Mouse (Mus musculus) midbrain, embryonic 16.5 days (tissue): Measurements from ENCODE around the gene Gm20388. TPM values are rescaled to one million over a fixed set of nuclear protein-coding genes. Genes with fewer than 3 reads are reported as not detected.
A peak's percentile ranks its signal among the peaks of the same experiment; 100 is the strongest.
"Not testable (repeated sequence)": the region's sequence is repeated elsewhere in the genome, so short reads cannot be mapped to it uniquely, and the experiment has no call there.

Experiments used
- ATAC-seq: fragments of 200-750 bp; cut with Nextera tagmentation; 2 replicates; pipeline ENCODE4 v1.8.0; 2017; ENCODE audit warnings: moderate TSS enrichment
- H3K27ac ChIP-seq: fragments of 300-500 bp; sonication (generic); 2 replicates; pipeline ENCODE4 v1.5.1; 2014; ENCODE audit warnings: mild to moderate bottlenecking, low read length, mixed read lengths
- H3K27me3 ChIP-seq: fragments of 300-500 bp; sonication (generic); 2 replicates; pipeline ENCODE4 v1.6.1; 2014; ENCODE audit warnings: low read depth, low read length, mixed read lengths; ENCODE audit not compliant: control insufficient read depth, insufficient read depth
- H3K36me3 ChIP-seq: fragments of 300-500 bp; sonication (generic); 2 replicates; pipeline ENCODE4 v1.6.1; 2014; ENCODE audit warnings: mild to moderate bottlenecking, low read length, moderate library complexity, mixed read lengths; ENCODE audit not compliant: control insufficient read depth, insufficient read depth
- H3K4me1 ChIP-seq: fragments of 300-500 bp; sonication (generic); 2 replicates; pipeline ENCODE4 v1.6.1; 2014; ENCODE audit warnings: mild to moderate bottlenecking, low read length, mixed read lengths; ENCODE audit not compliant: control insufficient read depth, insufficient read depth
- H3K4me2 ChIP-seq: fragments of 300-500 bp; sonication (generic); 2 replicates; pipeline ENCODE4 v1.6.1; 2014; ENCODE audit warnings: mild to moderate bottlenecking, low read length, mixed read lengths
- H3K4me3 ChIP-seq: fragments of 300-500 bp; sonication (generic); 2 replicates; pipeline ENCODE4 v1.5.1; 2014; ENCODE audit warnings: low read depth, mild to moderate bottlenecking, low read length, moderate library complexity, mixed read lengths
- H3K9ac ChIP-seq: fragments of 300-500 bp; sonication (generic); 2 replicates; pipeline ENCODE4 v1.6.1; 2014; ENCODE audit warnings: low read depth, low read length, mixed read lengths
- H3K9me3 ChIP-seq: fragments of 300-500 bp; sonication (generic); replicated peaks from 2 replicates; pipeline ENCODE4 v1.6.1; 2014; ENCODE audit warnings: mild to moderate bottlenecking, low read length, mixed read lengths; ENCODE audit not compliant: control insufficient read depth, poor library complexity, severe bottlenecking
- WGBS: fragments of 180-500 bp; shearing (Covaris S2); extraction: QIAGEN DNeasy Blood & Tissue Kit; methylation state at CpG from one replicate; pipeline ENCODE4 v1.1.7; 2014; 5-methylcytosine and 5-hydroxymethylcytosine counted together
- polyA plus RNA-seq: library from polyadenylated mRNA; unstranded; fragments of >200 nt; fragmentation: Nextera tagmentation; extraction: Ambion mirVana; gene quantifications from 2 replicates; pipeline ENCODE4 v1.2.1, GENCODE M21; 2015

Gm20388 gene
- polyA plus RNA-seq, 1 experiment from 2014 or later: 7.5 TPM

DNA sequence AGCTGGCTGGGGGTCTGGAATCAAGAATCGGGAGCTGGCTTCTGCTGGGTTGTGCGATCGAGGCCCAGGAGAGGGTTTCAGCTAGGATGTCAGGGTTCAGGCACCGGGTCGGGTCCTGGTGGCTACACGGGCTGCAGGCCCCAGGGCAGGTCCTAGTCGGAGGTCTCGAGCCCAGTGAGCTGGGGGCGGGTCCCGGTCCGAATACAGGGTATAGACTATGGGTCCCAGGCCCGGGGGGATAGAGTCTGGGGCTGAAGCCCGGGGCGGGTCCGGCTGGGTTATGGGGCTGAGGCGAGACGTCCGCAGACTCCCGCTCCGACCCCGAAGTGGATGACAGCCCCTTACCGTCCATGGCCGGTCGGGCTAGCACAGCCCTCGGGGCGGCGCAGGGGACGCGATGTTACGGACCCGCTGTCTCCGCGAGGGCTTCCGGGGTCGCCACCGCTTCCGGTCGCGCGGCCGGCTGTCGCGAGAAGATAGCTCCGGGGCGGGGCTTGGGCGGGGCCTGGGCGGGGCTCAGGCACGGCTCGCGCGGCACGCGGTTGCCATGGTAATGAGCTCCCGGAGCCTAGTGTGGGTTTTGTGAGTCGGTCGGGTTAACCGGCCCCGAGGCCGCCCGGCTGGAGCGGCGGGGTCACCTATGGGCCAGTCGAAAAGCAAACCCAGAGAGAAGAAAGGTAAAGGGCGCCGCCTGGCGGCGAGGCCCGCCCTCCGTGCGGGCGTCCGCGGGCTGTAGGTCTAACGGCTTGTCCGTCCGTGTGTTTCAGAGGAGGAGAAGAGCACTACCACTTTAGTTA, 3301.9 kb downstream of the Gm20388 start, which contains the start of the genes Chmp1a and Spata33:
TSS of gene Chmp1a (minus strand) at position 443 of the 797 bp plus-strand sequence.
TSS of gene Spata33 (plus strand) at position 512 of the 797 bp plus-strand sequence.
- H3K36me3 ChIP-seq: peaks cover 10% of the 10 kb centered on the region
- peak within 1 kb of the TSS; percentile 63 for H3K4me3 ChIP-seq
- peak; percentile 94 for ATAC-seq
- peak within 1 kb of the TSS; percentile 50 for H3K27ac ChIP-seq
- 1% methylated on average over 73 of the region's 76 CpGs for WGBS
- peaks cover 20% of the 10 kb centered on the region for H3K4me1 ChIP-seq
- H3K4me2 ChIP-seq: peak within 1 kb of the TSS; percentile 98
- H3K9me3 ChIP-seq: no peaks in the 10 kb centered on the region
- H3K27me3 ChIP-seq: no peaks in the 10 kb centered on the region
- peak within 1 kb of the TSS; percentile 84 for H3K9ac ChIP-seq

- Histone ChIP-seq H3K4me2 (peak overlapping the region; percentile 75), H3K36me3 (peaks cover 5% of the 10 kb centered on the region), H3K9ac (peak overlapping the region; percentile 84), H3K27me3 (no peaks in the 10 kb centered on the region), H3K27ac (peak overlapping the region; percentile 50), H3K9me3 (no peaks in the 10 kb centered on the region), H3K4me1 (peaks cover 20% of the 10 kb centered on the region), H3K4me3 (peak overlapping the region; percentile 63)
- ATAC-seq: no peak; the same call in 1 of the 2 replicates
- WGBS: 20% methylated on average over 22 of the region's 22 CpGs
These were observed 3302.6 kb downstream of the Gm20388 start for GRCm38 (mm10) chr8:123213118-123213772.

- Histone ChIP-seq H3K9me3 (no peaks in the 10 kb centered on the region), H3K4me2 (no peak overlapping the region), H3K27ac (no peak overlapping the region), H3K27me3 (no peaks in the 10 kb centered on the region), H3K4me1 (peaks cover 20% of the 10 kb centered on the region), H3K9ac (no peak overlapping the region), H3K36me3 (no peaks in the 10 kb centered on the region), H3K4me3 (no peak overlapping the region)
- ATAC-seq: no peak
- 75% methylated on average over 3 of the region's 3 CpGs for WGBS
These were observed 3304.8 kb downstream of the Gm20388 start for GRCm38 (mm10) chr8:123215430-123215829.

DNA sequence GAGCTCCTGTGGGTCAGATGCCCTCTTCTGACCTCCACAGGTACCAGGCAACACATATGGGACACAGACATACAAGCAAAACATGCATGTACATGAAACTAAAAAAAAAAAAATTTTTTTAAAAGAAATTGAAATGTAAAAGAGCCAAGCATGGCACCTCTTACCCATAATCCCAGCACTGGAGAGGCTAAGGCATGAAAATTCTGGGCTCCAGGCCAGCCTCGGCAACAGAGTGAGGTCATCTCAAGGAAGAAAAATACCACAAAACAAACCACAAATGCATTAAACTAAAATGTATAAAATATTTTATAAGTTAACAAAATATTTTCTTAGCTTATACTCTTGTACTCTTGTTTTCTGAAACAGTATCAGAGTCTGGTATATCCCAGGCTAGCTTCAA, 3310.3 kb downstream of the Gm20388 start:
- no peak overlapping the region for H3K9ac ChIP-seq
- H3K36me3 ChIP-seq: no peaks in the 10 kb centered on the region
- H3K9me3 ChIP-seq: no peaks in the 10 kb centered on the region
- no peak overlapping the region for H3K27ac ChIP-seq
- no peak overlapping the region for H3K4me2 ChIP-seq
- WGBS: 79% methylated on average over 1 of the region's 1 CpGs
- H3K27me3 ChIP-seq: no peaks in the 10 kb centered on the region
- ATAC-seq: no peak
- H3K4me3 ChIP-seq: no peak overlapping the region
- peaks cover 11% of the 10 kb centered on the region for H3K4me1 ChIP-seq

DNA sequence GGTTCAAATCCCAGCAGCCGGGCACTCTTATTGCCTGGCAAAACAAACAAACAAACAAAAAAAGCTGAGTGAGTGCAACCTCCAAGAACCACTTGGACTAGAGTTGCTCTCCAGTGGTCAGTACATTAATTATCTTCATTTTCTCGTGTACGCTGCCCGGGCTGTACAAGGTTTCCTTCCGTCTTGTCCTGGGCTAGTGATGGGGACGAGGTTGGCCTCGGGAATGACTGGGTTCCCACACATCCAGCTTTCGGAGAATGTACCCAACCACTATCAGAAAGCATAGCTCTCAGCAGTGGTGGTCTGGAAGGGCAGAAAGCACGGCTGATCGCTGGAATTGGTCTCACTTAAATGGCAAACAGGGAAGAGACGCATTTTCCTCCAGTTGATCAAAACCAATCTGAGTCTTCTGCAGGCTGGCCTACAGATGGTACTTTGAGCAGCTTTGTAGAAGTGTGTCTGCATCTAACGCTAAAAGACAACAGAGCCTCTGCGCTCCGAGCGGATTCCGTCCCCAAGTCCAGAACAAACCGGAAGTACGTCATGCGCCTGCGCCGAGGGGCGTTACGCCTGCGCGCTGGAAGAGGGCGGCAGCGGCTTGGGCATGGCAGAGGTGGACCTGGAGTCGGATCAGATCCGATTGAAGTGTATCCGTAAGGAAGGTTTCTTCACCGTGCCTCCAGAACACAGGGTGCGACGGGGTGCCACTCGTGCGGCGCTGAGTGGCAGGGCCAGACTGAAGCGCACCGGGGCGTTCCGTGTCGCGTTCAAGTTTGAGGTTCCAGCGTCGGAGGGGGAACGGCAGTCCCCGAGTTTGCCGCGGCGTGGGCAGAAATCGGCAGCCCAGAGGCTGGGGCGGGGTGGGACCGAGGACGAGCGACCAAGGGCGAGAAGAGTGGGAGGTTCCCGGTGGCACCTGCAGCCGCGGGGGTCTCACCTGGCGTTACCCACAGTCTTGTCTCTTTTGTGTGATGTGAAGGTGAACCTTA, 3313.9 kb downstream of the Gm20388 start, which contains the start of gene Cdk10:
TSS of gene Cdk10 (plus strand) at position 565 of the 989 bp plus-strand sequence.
- Histone ChIP-seq H3K27ac (peak within 1 kb of the TSS; percentile 91), H3K9ac (peak within 1 kb of the TSS; percentile 89), H3K4me2 (peak within 1 kb of the TSS; percentile 99), H3K36me3 (peaks cover 14% of the 10 kb centered on the region), H3K9me3 (no peaks in the 10 kb centered on the region), H3K27me3 (no peaks in the 10 kb centered on the region), H3K4me1 (peaks cover 11% of the 10 kb centered on the region), H3K4me3 (peak within 1 kb of the TSS; percentile 70)
- 4% methylated on average over 59 of the region's 59 CpGs for WGBS
- ATAC-seq: peak; percentile 93

- Histone ChIP-seq H3K4me2 (no peak overlapping the region), H3K27ac (no peak overlapping the region), H3K9ac (no peak overlapping the region), H3K4me1 (peaks cover 11% of the 10 kb centered on the region), H3K36me3 (peaks cover 14% of the 10 kb centered on the region), H3K4me3 (no peak overlapping the region), H3K9me3 (no peaks in the 10 kb centered on the region), H3K27me3 (no peaks in the 10 kb centered on the region)
- WGBS: 100% methylated on average over 1 of the region's 1 CpGs
- no peak for ATAC-seq
These were observed 3317.8 kb downstream of the Gm20388 start for GRCm38 (mm10) chr8:123228416-123228815.

DNA sequence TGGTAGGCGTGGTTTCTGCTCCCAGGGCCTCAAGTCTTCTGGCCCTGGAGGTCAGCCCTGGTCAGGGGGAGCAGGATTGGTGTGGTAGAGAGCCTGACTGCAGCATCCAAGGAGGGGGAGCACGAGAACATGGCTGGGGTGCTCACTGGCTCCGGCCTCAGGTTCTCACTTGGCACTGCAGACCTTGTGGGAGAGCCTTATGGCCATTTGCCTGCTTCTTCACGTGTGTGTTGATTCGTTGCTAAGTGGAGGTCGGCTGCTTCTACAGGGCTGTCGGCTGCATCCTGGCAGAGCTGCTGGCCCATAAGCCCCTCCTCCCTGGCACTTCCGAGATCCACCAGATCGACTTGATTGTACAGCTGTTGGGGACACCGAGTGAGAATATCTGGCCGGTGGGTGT, 3319.7 kb downstream of the Gm20388 start:
- not testable (repeated sequence) for H3K27me3 ChIP-seq, H3K9ac ChIP-seq, H3K4me2 ChIP-seq, ATAC-seq, H3K27ac ChIP-seq, H3K4me3 ChIP-seq, H3K9me3 ChIP-seq
- peaks cover 12% of the 10 kb centered on the region for H3K4me1 ChIP-seq
- H3K36me3 ChIP-seq: peaks cover 14% of the 10 kb centered on the region
- WGBS: 92% methylated on average over 9 of the region's 11 CpGs

DNA sequence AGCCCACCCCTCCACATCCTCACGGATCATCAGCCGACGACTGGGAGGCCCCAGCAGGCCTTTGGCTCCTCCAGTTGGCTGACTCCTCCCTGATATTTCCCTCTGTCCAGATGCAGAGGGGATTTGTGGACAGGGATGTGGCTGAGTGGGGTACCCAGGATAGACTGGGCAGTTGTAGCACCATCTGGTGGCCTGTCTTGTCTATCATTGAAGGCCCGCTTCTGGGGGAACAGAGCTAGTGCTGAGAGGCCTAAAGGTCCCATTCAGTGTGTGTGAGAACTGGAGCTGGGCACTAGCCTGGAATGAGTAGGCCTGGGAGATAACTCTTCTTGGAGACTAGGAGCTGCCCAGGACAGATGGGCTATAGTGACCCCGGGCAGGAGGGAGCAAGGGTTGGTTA, 3321.1 kb downstream of the Gm20388 start:
- Histone ChIP-seq H3K9ac (no peak overlapping the region), H3K27ac (no peak overlapping the region), H3K27me3 (no peaks in the 10 kb centered on the region; the same call in none of the 2 replicates), H3K9me3 (no peaks in the 10 kb centered on the region), H3K36me3 (peaks cover 14% of the 10 kb centered on the region), H3K4me3 (no peak overlapping the region), H3K4me1 (peaks cover 19% of the 10 kb centered on the region), H3K4me2 (no peak overlapping the region)
- ATAC-seq: no peak
- 54% methylated on average over 5 of the region's 5 CpGs for WGBS
